Mouse (Mus musculus) left cerebral cortex, postnatal 36 days (tissue): Measurements from ENCODE around the gene Ina. TPM values are rescaled to one million over a fixed set of nuclear protein-coding genes. Genes with fewer than 3 reads are reported as not detected.
"Not testable (repeated sequence)": the region's sequence is repeated elsewhere in the genome, so short reads cannot be mapped to it uniquely, and the experiment has no call there.

Experiments used
- DNase-seq, 2 experiments: peaks; one replicate each; pipeline ENCODE4 v3.0.0; 2021 to 2022; ENCODE audit warnings: low spot score in 2 of 2, mixed read lengths in 1 of 2
- intact Hi-C: fragments of 180-260 bp; cut with DNase I; formaldehyde crosslinking; loops from one replicate; pipeline ENCODE4 v1.15.1; 2025
- total RNA-seq, 2 experiments: library from RNA; stranded (reverse); gene quantifications; 2 replicates each; pipeline ENCODE4 v1.2.3; 2021

The Ina gene
- 100 to 1,000 TPM; 209 to 221 TPM for total RNA-seq

- intact Hi-C loops, result no loop called here
Observed at GRCm38 (mm10) chr19:47014447-47015381, at the start of gene Ina, which contains the start of gene Nt5c2. Gene Ina (plus strand): TSS chr19:47014698. Gene Nt5c2 (minus strand): TSS chr19:47015153.

GRCm38 (mm10) chr19:46965496-46965895 lies 49.0 kb upstream of the Ina start:
- intact Hi-C loops, result no loop called here

More at GRCm38 (mm10) chr19:47014447-47015381, at the start of gene Ina, which contains the start of gene Nt5c2:
- DNase-seq, result peak; percentile 74 to 83

GRCm38 (mm10) chr19:46966330-46966729 lies 48.2 kb upstream of the Ina start:
- DNase-seq, result no peak
- intact Hi-C loops, result no loop called here

More at GRCm38 (mm10) chr19:46965496-46965895, 49.0 kb upstream of the Ina start:
- no peak for DNase-seq

- intact Hi-C loops, result no loop called here
Observed at GRCm38 (mm10) chr19:46967861-46968260, 46.6 kb upstream of the Ina start.

GRCm38 (mm10) chr19:46968833-46969232 lies 45.7 kb upstream of the Ina start:
- DNase-seq, result no peak
- intact Hi-C loops, result no loop called here

More at GRCm38 (mm10) chr19:46967861-46968260, 46.6 kb upstream of the Ina start:
- no peak for DNase-seq

- intact Hi-C loops, result no loop called here
- no peak for DNase-seq
Observed at GRCm38 (mm10) chr19:46969286-46969985, 45.1 kb upstream of the Ina start.

GRCm38 (mm10) chr19:46970121-46970729 lies 44.3 kb upstream of the Ina start:
- intact Hi-C loops, result no loop called here
- DNase-seq, result no peak

GRCm38 (mm10) chr19:46971051-46971689 lies 43.3 kb upstream of the Ina start:
- intact Hi-C loops, result no loop called here
- DNase-seq, result no peak

- intact Hi-C loops, result no loop called here
- no peak for DNase-seq
Observed at GRCm38 (mm10) chr19:46971712-46972111, 42.8 kb upstream of the Ina start.

- no peak for DNase-seq
- intact Hi-C loops, result no loop called here
Observed at GRCm38 (mm10) chr19:46972159-46972558, 42.3 kb upstream of the Ina start.

- intact Hi-C loops, result no loop called here
- DNase-seq, result no peak
Observed at GRCm38 (mm10) chr19:46975565-46975964, 38.9 kb upstream of the Ina start.

GRCm38 (mm10) chr19:46975997-46976396 lies 38.5 kb upstream of the Ina start:
- intact Hi-C loops, result no loop called here
- DNase-seq, result no peak

- DNase-seq, result no peak
- intact Hi-C loops, result no loop called here
Observed at GRCm38 (mm10) chr19:46976743-46977142, 37.8 kb upstream of the Ina start.

GRCm38 (mm10) chr19:46977460-46977859 lies 37.0 kb upstream of the Ina start:
- DNase-seq, result no peak
- intact Hi-C loops, result no loop called here

- DNase-seq, intact Hi-C loops: not testable (repeated sequence)
Observed at GRCm38 (mm10) chr19:46978069-46978468, 36.4 kb upstream of the Ina start.

- intact Hi-C loops, result no loop called here
- no peak for DNase-seq
Observed at GRCm38 (mm10) chr19:46978920-46979780, 35.3 kb upstream of the Ina start.

GRCm38 (mm10) chr19:46979781-46980105 lies 34.8 kb upstream of the Ina start:
- DNase-seq, result no peak
- intact Hi-C loops, result no loop called here

- DNase-seq, result no peak
- intact Hi-C loops, result no loop called here
Observed at GRCm38 (mm10) chr19:46981462-46981861, 33.0 kb upstream of the Ina start.
